Mouse (Mus musculus): ENCODE measurements around the gene Ppcs. TPM values are rescaled to one million over a fixed set of nuclear protein-coding genes. Genes with fewer than 3 reads are reported as not detected.

Gene Ppcs
- 10 to 100 TPM in 1 of 2 experiments, 1 to 10 TPM in 1; 7.8 to 15.0 TPM for polyA plus RNA-seq (2012; fragmentation: generic; extraction: Trizol)

DNA sequence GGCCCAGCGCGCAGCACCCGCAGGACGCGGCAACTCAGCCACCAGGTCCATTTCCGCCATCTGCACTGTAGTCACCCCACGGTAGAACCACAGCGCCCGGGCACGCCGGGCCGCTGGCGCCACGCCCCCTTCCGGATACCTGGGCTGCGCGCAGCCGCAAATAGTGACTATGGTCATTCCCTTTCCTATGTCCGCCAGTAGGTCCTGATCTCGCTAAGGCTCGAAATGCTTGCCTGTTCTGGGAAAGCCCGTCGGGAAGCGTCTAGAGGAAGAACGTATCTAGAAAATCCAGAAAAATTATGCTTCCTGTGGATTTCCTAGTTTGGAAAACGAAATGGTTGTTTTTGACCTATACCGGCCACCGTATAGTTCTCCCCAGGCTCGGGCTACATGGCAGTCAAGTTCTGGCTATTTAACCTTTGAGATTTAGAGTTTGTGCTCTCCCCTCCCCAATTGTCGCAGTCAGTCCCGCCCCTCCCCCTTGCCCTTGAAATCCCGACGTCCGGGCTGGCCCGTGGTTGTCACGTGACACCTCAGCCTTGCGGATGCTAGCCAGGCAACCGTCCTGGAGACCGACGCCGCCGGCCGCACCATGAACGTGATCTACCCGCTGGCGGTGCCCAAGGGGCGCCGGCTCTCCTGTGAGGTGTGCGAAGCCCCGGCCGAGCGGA is at the start of gene Ppcs, which contains the start of gene Zmynd12:
Gene Ppcs, minus strand, starts transcription at position 127 of the 671 bp plus-strand sequence.
Gene Zmynd12, plus strand, starts transcription at position 521 of the 671 bp plus-strand sequence.

DNA sequence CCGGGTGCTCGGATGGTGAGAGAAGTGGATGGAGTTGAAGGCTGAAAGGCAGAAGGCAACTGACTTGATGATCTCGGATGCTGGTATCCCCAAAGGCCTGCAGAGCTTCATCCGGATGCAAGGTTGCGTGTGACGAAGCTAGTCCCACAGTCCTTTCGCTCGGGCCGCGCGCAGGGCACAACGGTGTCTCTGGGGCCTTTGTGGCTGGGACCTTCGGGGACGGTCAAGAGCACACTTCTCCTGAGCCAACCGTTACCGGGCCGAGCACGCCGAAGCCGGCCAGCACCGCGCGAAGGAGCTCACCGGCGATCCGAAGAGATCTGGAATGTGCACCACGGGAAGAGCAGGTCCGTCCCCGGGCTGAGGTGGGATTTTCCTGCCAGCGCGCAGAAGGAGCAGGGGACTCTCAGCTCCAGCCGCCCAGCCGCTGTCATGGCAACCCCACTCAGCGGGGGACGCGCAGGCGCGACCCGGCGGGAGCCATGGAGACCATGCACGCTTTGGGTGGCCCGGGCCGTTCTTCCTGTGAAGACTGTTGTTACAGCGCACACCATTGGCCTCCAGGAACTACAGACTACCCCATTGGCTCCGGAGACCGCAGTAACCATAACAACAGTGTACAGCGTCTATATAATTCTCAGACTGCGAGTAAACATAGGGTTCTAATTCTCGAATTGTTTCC is 7.0 kb downstream of the Ppcs start, which contains the start of gene Ccdc30:
Gene Ccdc30, minus strand, starts transcription at position 450 of the 682 bp plus-strand sequence.

Other genes with a start within 250 kb of the Ppcs start
- gene Zfp691, start 248.2 kb downstream of the Ppcs start, polyA plus RNA-seq (2012; fragmentation: generic; extraction: Trizol) = 1 to 10 TPM; 1.1 to 6.2 TPM
- gene Ermap, start 232.4 kb downstream of the Ppcs start, polyA plus RNA-seq (2012; fragmentation: generic; extraction: Trizol) = under 1 TPM in 1 of 2 experiments, not detected in 1; 0.01 TPM
- 100 to 1,000 TPM in 1 of 2 experiments, 10 to 100 TPM in 1; 49.4 to 100 TPM for gene Svbp, start 227.1 kb downstream of the Ppcs start, polyA plus RNA-seq (2012; fragmentation: generic; extraction: Trizol)
- gene Tmem269, start 204.2 kb downstream of the Ppcs start, polyA plus RNA-seq (2012; fragmentation: generic; extraction: Trizol) = not detected
- 10 to 100 TPM in 1 of 2 experiments, 1 to 10 TPM in 1; 7.5 to 13.2 TPM for gene AU022252, start 189.7 kb downstream of the Ppcs start, polyA plus RNA-seq (2012; fragmentation: generic; extraction: Trizol)
- 10 to 100 TPM in 1 of 2 experiments, 1 to 10 TPM in 1; 9.0 to 47.6 TPM for gene P3h1, start 189.5 kb downstream of the Ppcs start, polyA plus RNA-seq (2012; fragmentation: generic; extraction: Trizol)
- 10 to 100 TPM in 1 of 2 experiments, under 1 TPM in 1; 0.04 to 18.1 TPM for gene Cldn19, start 167.0 kb downstream of the Ppcs start, polyA plus RNA-seq (2012; fragmentation: generic; extraction: Trizol)
- 100 to 1,000 TPM; 229 to 540 TPM for gene Ybx1, start 127.8 kb downstream of the Ppcs start, polyA plus RNA-seq (2012; fragmentation: generic; extraction: Trizol)
- 10 to 100 TPM; 47.7 to 59.2 TPM for gene Ppih, start 101.9 kb downstream of the Ppcs start, polyA plus RNA-seq (2012; fragmentation: generic; extraction: Trizol)
- under 1 TPM in 1 of 2 experiments, not detected in 1; 0.12 TPM for gene Ccdc30, start 6.9 kb downstream of the Ppcs start, polyA plus RNA-seq (2012; fragmentation: generic; extraction: Trizol)
- under 1 TPM in 1 of 2 experiments, not detected in 1; 0.06 TPM for gene Zmynd12, start 394 bp upstream of the Ppcs start, polyA plus RNA-seq (2012; fragmentation: generic; extraction: Trizol)
- gene Rimkla, start 70.2 kb upstream of the Ppcs start, polyA plus RNA-seq (2012; fragmentation: generic; extraction: Trizol) = not detected
- 1 to 10 TPM in 1 of 2 experiments, under 1 TPM in 1; 0.60 to 7.4 TPM for gene Foxj3, start 114.6 kb upstream of the Ppcs start, polyA plus RNA-seq (2012; fragmentation: generic; extraction: Trizol)
- 1 to 10 TPM in 1 of 2 experiments, under 1 TPM in 1; 0.57 to 4.1 TPM for gene Frg2f1, start 117.1 kb upstream of the Ppcs start, polyA plus RNA-seq (2012; fragmentation: generic; extraction: Trizol)
- under 1 TPM in 1 of 2 experiments, not detected in 1; 0.23 TPM for gene Guca2a, start 215.3 kb upstream of the Ppcs start, polyA plus RNA-seq (2012; fragmentation: generic; extraction: Trizol)
- gene Guca2b, start 236.5 kb upstream of the Ppcs start, polyA plus RNA-seq (2012; fragmentation: generic; extraction: Trizol) = under 1 TPM in 1 of 2 experiments, not detected in 1; 0.09 TPM

Measured in C3H10T1/2 (cell line).